Mouse (Mus musculus): ENCODE results near the gene Mgrn1. TPM values are rescaled to one million over a fixed set of nuclear protein-coding genes. Genes with fewer than 3 reads are reported as not detected.
A peak's percentile ranks its signal among the peaks of the same experiment; 100 is the strongest.

The Mgrn1 gene
- polyA plus RNA-seq, 1 experiment: 22.1 TPM

GRCm38 (mm10) chr16:4876033-4876680, 9.9 kb upstream of the Mgrn1 start:
- TF ChIP-seq POLR2A (IDR thresholded peaks at IDR 0.05; ENCODE audit: borderline replicate concordance, control insufficient read depth, low read depth, low read length) (no peak), CTCF (IDR thresholded peaks at IDR 0.05; ENCODE audit: control insufficient read depth, insufficient read depth, low read length) (no peak)
- H3K4me1 ChIP-seq (ENCODE audit: control insufficient read depth, insufficient read depth, low read length): peaks cover 5% of the 10 kb centered on the region
- 54% methylated on average over 8 of the region's 8 CpGs for WGBS
- no peak overlapping the region for H3K27ac ChIP-seq (ENCODE audit: control insufficient read depth, insufficient read depth, low read depth, low read length, poor library complexity)
- H3K4me3 ChIP-seq (replicated peaks; ENCODE audit: control insufficient read depth, low read depth, low read length): no peak overlapping the region

GRCm38 (mm10) chr16:4877195-4877594, 8.9 kb upstream of the Mgrn1 start:
- Histone ChIP-seq H3K4me1 (ENCODE audit: control insufficient read depth, insufficient read depth, low read length) (peaks cover 7% of the 10 kb centered on the region), H3K4me3 (replicated peaks; ENCODE audit: control insufficient read depth, low read depth, low read length) (no peak overlapping the region), H3K27ac (ENCODE audit: control insufficient read depth, insufficient read depth, low read depth, low read length, poor library complexity) (no peak overlapping the region; the same call in 1 of the 2 replicates)
- WGBS: 38% methylated on average over 4 of the region's 4 CpGs
- TF ChIP-seq POLR2A (IDR thresholded peaks at IDR 0.05; ENCODE audit: borderline replicate concordance, control insufficient read depth, low read depth, low read length) (no peak), CTCF (IDR thresholded peaks at IDR 0.05; ENCODE audit: control insufficient read depth, insufficient read depth, low read length) (no peak)

- no peak for TF ChIP-seq CTCF (IDR thresholded peaks at IDR 0.05; ENCODE audit: control insufficient read depth, insufficient read depth, low read length)
- TF ChIP-seq POLR2A (IDR thresholded peaks at IDR 0.05; ENCODE audit: borderline replicate concordance, control insufficient read depth, low read depth, low read length): no peak
- H3K27ac ChIP-seq (ENCODE audit: control insufficient read depth, insufficient read depth, low read depth, low read length, poor library complexity): peak overlapping the region; percentile 63; the same call in 1 of the 2 replicates
- peaks cover 7% of the 10 kb centered on the region for H3K4me1 ChIP-seq (ENCODE audit: control insufficient read depth, insufficient read depth, low read length)
- WGBS: 57% methylated on average over 3 of the region's 3 CpGs
- peak overlapping the region; percentile 98 for H3K4me3 ChIP-seq (replicated peaks; ENCODE audit: control insufficient read depth, low read depth, low read length)
Observed at GRCm38 (mm10) chr16:4877701-4878100, 8.3 kb upstream of the Mgrn1 start.

GRCm38 (mm10) chr16:4878192-4878885, 7.7 kb upstream of the Mgrn1 start:
- peak overlapping the region; percentile 98 for H3K4me3 ChIP-seq (replicated peaks; ENCODE audit: control insufficient read depth, low read depth, low read length)
- H3K27ac ChIP-seq (ENCODE audit: control insufficient read depth, insufficient read depth, low read depth, low read length, poor library complexity): peak overlapping the region; percentile 63; the same call in 1 of the 2 replicates
- H3K4me1 ChIP-seq (ENCODE audit: control insufficient read depth, insufficient read depth, low read length): peaks cover 7% of the 10 kb centered on the region
- WGBS: 6% methylated on average over 5 of the region's 5 CpGs
- TF ChIP-seq POLR2A (IDR thresholded peaks at IDR 0.05; ENCODE audit: borderline replicate concordance, control insufficient read depth, low read depth, low read length) (0 out of 2 replicates have a peak, but pooled peaks have one; percentile 17), CTCF (IDR thresholded peaks at IDR 0.05; ENCODE audit: control insufficient read depth, insufficient read depth, low read length) (no peak)

GRCm38 (mm10) chr16:4879101-4879707, 6.8 kb upstream of the Mgrn1 start:
- WGBS: under 1% methylated on average over 54 of the region's 54 CpGs
- Histone ChIP-seq H3K4me3 (replicated peaks; ENCODE audit: control insufficient read depth, low read depth, low read length) (peak overlapping the region; percentile 98), H3K27ac (ENCODE audit: control insufficient read depth, insufficient read depth, low read depth, low read length, poor library complexity) (peak overlapping the region; percentile 95), H3K4me1 (ENCODE audit: control insufficient read depth, insufficient read depth, low read length) (peaks cover 7% of the 10 kb centered on the region)
- no peak for TF ChIP-seq CTCF (IDR thresholded peaks at IDR 0.05; ENCODE audit: control insufficient read depth, insufficient read depth, low read length)
- no peak for TF ChIP-seq POLR2A (IDR thresholded peaks at IDR 0.05; ENCODE audit: borderline replicate concordance, control insufficient read depth, low read depth, low read length)

GRCm38 (mm10) chr16:4879708-4880124, 6.3 kb upstream of the Mgrn1 start:
- Histone ChIP-seq H3K4me1 (ENCODE audit: control insufficient read depth, insufficient read depth, low read length) (peaks cover 7% of the 10 kb centered on the region), H3K4me3 (replicated peaks; ENCODE audit: control insufficient read depth, low read depth, low read length) (peak overlapping the region; percentile 98)
- under 1% methylated on average over 40 of the region's 40 CpGs for WGBS

GRCm38 (mm10) chr16:4880136-4880825, 5.8 kb upstream of the Mgrn1 start, which contains the start of gene Ubald1:
Gene Ubald1, minus strand, starts transcription at chr16:4880315.
- TF ChIP-seq POLR2A (IDR thresholded peaks at IDR 0.05; ENCODE audit: borderline replicate concordance, control insufficient read depth, low read depth, low read length) (peak; percentile 90), CTCF (IDR thresholded peaks at IDR 0.05; ENCODE audit: control insufficient read depth, insufficient read depth, low read length) (peak; percentile 4; the same call in 1 of the 2 replicates)
- under 1% methylated on average over 48 of the region's 48 CpGs for WGBS
- Histone ChIP-seq H3K27ac (ENCODE audit: control insufficient read depth, insufficient read depth, low read depth, low read length, poor library complexity) (peak within 1 kb of the TSS; percentile 95), H3K4me1 (ENCODE audit: control insufficient read depth, insufficient read depth, low read length) (peaks cover 8% of the 10 kb centered on the region), H3K4me3 (replicated peaks; ENCODE audit: control insufficient read depth, low read depth, low read length) (peak within 1 kb of the TSS; percentile 98)

More at GRCm38 (mm10) chr16:4879708-4880124, 6.3 kb upstream of the Mgrn1 start:
- TF ChIP-seq POLR2A (IDR thresholded peaks at IDR 0.05; ENCODE audit: borderline replicate concordance, control insufficient read depth, low read depth, low read length) (peak; percentile 92), CTCF (IDR thresholded peaks at IDR 0.05; ENCODE audit: control insufficient read depth, insufficient read depth, low read length) (peak; percentile 29; the same call in 1 of the 2 replicates)
- peak overlapping the region; percentile 95 for H3K27ac ChIP-seq (ENCODE audit: control insufficient read depth, insufficient read depth, low read depth, low read length, poor library complexity)

All from bone marrow, adult 2 months (tissue).